Mouse (Mus musculus) embryonic facial prominence, embryonic 10.5 days (tissue): ENCODE measurements at regions not wholly inside any gene's neighbourhood (a gene's known extent, or its start where the extent isn't known, plus 50 kb on each side); places are given as distances from the start of the nearest gene placed in this dataset.

Experiments
- DNase-seq: peaks from one replicate; pipeline ENCODE4 v3.0.0-alpha.2; 2017; ENCODE audit warnings: low spot score
- H3K27ac ChIP-seq: fragments of 300-500 bp; sonication (generic); replicated peaks from 2 replicates; pipeline ENCODE4 v1.5.1; 2016; ENCODE audit warnings: mild to moderate bottlenecking
- H3K27me3 ChIP-seq: fragments of 300-500 bp; sonication (generic); replicated peaks from 2 replicates; pipeline ENCODE4 v1.6.1; 2016; ENCODE audit warnings: low read depth, mild to moderate bottlenecking; ENCODE audit not compliant: poor library complexity, severe bottlenecking
- H3K36me3 ChIP-seq: fragments of 300-500 bp; sonication (generic); replicated peaks from 2 replicates; pipeline ENCODE4 v1.6.1; 2016; ENCODE audit warnings: mild to moderate bottlenecking, moderate library complexity
- H3K4me1 ChIP-seq: fragments of 300-500 bp; sonication (generic); 2 replicates; pipeline ENCODE4 v1.6.1; 2016
- H3K4me3 ChIP-seq: fragments of 300-500 bp; sonication (generic); 2 replicates; pipeline ENCODE4 v1.5.1; 2016; ENCODE audit warnings: mild to moderate bottlenecking, moderate library complexity
- H3K9me3 ChIP-seq: fragments of 300-500 bp; sonication (generic); 2 replicates; pipeline ENCODE4 v1.6.1; 2016; ENCODE audit warnings: mild to moderate bottlenecking
- WGBS: fragments of 180-500 bp; shearing (Covaris S2); methylation state at CpG from one replicate; pipeline ENCODE4 v1.1.7; 2016; 5-methylcytosine and 5-hydroxymethylcytosine counted together

DNA sequence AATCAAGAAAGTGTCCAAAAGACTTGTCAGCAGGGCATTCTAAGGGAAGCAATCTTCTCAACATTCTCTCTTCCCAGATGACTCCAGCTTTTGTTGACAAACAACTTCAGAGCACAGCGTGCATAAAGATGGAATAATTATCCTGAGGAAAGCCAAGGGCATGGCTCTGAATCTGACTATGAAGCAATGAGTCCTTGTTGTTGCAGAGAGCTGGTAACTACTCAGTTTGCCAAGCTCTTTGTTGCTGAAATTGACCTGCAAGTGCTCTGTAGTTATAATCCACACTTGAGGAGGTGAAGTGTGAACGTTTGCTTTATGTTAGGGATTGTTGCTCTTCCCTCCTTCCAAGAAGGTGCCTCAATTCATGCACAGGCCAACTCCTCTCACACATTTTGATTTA, 143.1 kb upstream of the Ldb2 start:
- WGBS = 56% methylated on average over 2 of the region's 2 CpGs
- peak overlapping the region; percentile 82 for H3K27ac ChIP-seq
- no peak for DNase-seq
- H3K36me3 ChIP-seq = no peaks in the 10 kb centered on the region
- H3K9me3 ChIP-seq = no peaks in the 10 kb centered on the region
- no peaks in the 10 kb centered on the region for H3K27me3 ChIP-seq
- peaks cover 25% of the 10 kb centered on the region for H3K4me1 ChIP-seq
- H3K4me3 ChIP-seq = no peak overlapping the region

GRCm38 (mm10) chr5:44925476-44925875, 126.0 kb upstream of the Ldb2 start:
- Histone ChIP-seq H3K4me3 (no peak overlapping the region), H3K9me3 (0 out of 2 replicates have a peak, but pooled peaks cover 3% of the 10 kb centered on the region), H3K27me3 (no peaks in the 10 kb centered on the region), H3K27ac (peak overlapping the region; percentile 44), H3K4me1 (peaks cover 30% of the 10 kb centered on the region), H3K36me3 (no peaks in the 10 kb centered on the region)
- WGBS = 37% methylated on average over 2 of the region's 2 CpGs
- no peak for DNase-seq

- Histone ChIP-seq H3K36me3 (no peaks in the 10 kb centered on the region), H3K27ac (peak overlapping the region; percentile 78), H3K4me1 (peaks cover 33% of the 10 kb centered on the region), H3K9me3 (no peaks in the 10 kb centered on the region), H3K27me3 (no peaks in the 10 kb centered on the region), H3K4me3 (no peak overlapping the region)
- DNase-seq = peak; percentile 84
- WGBS = 27% methylated on average over 2 of the region's 2 CpGs
These were observed 122.8 kb upstream of the Ldb2 start for GRCm38 (mm10) chr5:44922129-44922775.

- Histone ChIP-seq H3K36me3 (no peaks in the 10 kb centered on the region), H3K27me3 (no peaks in the 10 kb centered on the region), H3K27ac (peak overlapping the region; percentile 51; the same call in 1 of the 2 replicates), H3K4me1 (peaks cover 27% of the 10 kb centered on the region), H3K4me3 (no peak overlapping the region), H3K9me3 (no peaks in the 10 kb centered on the region)
- WGBS = 95% methylated on average over 6 of the region's 6 CpGs
- DNase-seq = no peak
These were observed 118.3 kb upstream of the Ldb2 start for GRCm38 (mm10) chr5:44917816-44918213.

GRCm38 (mm10) chr5:44917173-44917815, 117.8 kb upstream of the Ldb2 start:
- Histone ChIP-seq H3K4me1 (peaks cover 22% of the 10 kb centered on the region), H3K27me3 (no peaks in the 10 kb centered on the region), H3K36me3 (no peaks in the 10 kb centered on the region), H3K4me3 (no peak overlapping the region), H3K9me3 (no peaks in the 10 kb centered on the region), H3K27ac (peak overlapping the region; percentile 51)
- no peak for DNase-seq
- WGBS = 56% methylated on average over 16 of the region's 16 CpGs

DNA sequence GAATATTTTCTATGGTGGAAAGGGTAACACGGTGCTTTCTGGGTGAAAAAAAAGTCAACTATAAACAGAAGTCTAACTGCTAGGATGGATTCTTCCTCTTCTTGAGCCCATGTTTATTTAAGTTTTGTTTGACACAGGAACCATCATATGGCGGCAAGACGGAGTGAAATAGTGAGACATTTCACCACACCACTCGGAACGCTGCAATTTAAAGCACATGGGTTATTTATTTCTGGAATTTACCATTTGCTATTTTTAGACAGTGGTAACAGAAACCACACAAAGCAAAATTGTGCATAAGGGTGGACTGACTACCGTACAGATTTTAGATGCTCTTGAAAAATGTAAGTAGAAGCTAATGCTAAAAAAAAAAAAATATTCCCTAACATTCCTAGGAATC, 103.1 kb upstream of the Ldb2 start:
- no peak for DNase-seq
- no peaks in the 10 kb centered on the region for H3K27me3 ChIP-seq
- no peaks in the 10 kb centered on the region; the same call in 1 of the 2 replicates for H3K4me1 ChIP-seq
- WGBS = 60% methylated on average over 6 of the region's 6 CpGs
- H3K27ac ChIP-seq = no peak overlapping the region
- no peaks in the 10 kb centered on the region for H3K36me3 ChIP-seq
- H3K4me3 ChIP-seq = no peak overlapping the region
- H3K9me3 ChIP-seq = no peaks in the 10 kb centered on the region

GRCm38 (mm10) chr5:44886566-44887070, 87.1 kb upstream of the Ldb2 start:
- Histone ChIP-seq H3K4me1 (peaks cover 5% of the 10 kb centered on the region; the same call in 1 of the 2 replicates), H3K27ac (no peak overlapping the region), H3K36me3 (no peaks in the 10 kb centered on the region), H3K27me3 (no peaks in the 10 kb centered on the region), H3K9me3 (no peaks in the 10 kb centered on the region), H3K4me3 (no peak overlapping the region)
- WGBS = 85% methylated on average over 4 of the region's 4 CpGs
- DNase-seq = no peak

GRCm38 (mm10) chr5:44876946-44877345, 77.5 kb upstream of the Ldb2 start:
- H3K9me3 ChIP-seq = no peaks in the 10 kb centered on the region
- no peak overlapping the region for H3K27ac ChIP-seq
- WGBS = 72% methylated on average over 3 of the region's 3 CpGs
- H3K36me3 ChIP-seq = no peaks in the 10 kb centered on the region
- no peak for DNase-seq
- H3K4me3 ChIP-seq = no peak overlapping the region
- no peaks in the 10 kb centered on the region for H3K4me1 ChIP-seq
- no peaks in the 10 kb centered on the region for H3K27me3 ChIP-seq

GRCm38 (mm10) chr5:44872243-44872642, 72.8 kb upstream of the Ldb2 start:
- H3K4me1 ChIP-seq = peaks cover 6% of the 10 kb centered on the region; the same call in 1 of the 2 replicates
- 72% methylated on average over 7 of the region's 7 CpGs for WGBS
- H3K36me3 ChIP-seq = no peaks in the 10 kb centered on the region
- H3K27ac ChIP-seq = no peak overlapping the region
- no peak for DNase-seq
- no peaks in the 10 kb centered on the region for H3K9me3 ChIP-seq
- no peaks in the 10 kb centered on the region for H3K27me3 ChIP-seq
- no peak overlapping the region for H3K4me3 ChIP-seq

DNA sequence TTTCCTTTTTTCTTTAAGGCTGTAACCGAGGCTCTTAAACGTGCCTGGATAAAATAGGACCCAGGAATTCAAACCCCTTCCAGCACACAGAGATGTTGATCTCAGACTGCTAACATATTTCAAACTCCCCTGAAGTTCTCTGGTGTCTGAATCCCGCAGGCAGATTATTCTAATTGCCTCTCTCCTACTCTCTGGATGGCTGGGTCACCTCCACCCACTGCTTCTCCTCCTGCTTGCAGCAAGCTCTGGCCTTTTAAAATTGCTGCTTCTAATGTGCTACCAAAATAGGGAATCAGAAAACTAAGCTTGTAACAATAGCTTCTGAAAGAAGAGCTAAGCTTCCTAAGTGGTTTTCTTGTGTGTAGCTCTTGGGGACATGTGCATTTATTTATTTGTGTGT, 64.4 kb upstream of the Ldb2 start:
- WGBS = 48% methylated on average over 3 of the region's 3 CpGs
- no peak overlapping the region for H3K27ac ChIP-seq

DNA sequence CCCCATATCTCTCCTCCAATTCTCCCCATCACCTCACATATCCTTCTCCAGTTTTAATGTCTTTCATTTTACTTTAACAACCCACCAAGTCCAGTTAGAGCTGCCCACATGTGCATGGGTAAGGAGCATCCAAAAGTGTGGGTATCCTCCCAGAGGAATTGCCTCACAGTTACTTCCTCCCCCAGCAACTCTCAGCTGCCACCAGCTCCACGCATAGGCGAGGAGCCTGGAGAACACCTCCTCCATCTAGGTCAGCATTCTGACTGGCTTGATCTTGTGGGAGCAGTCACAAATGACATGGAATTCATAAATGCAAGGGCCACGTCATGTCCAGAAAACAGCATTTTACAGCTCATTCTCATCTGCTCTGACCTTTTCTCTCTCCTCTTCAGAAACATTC, 63.9 kb upstream of the Ldb2 start:
- no peaks in the 10 kb centered on the region for H3K36me3 ChIP-seq
- H3K4me1 ChIP-seq = peaks cover 9% of the 10 kb centered on the region
- WGBS = 77% methylated on average over 3 of the region's 3 CpGs
- peaks cover 2% of the 10 kb centered on the region; the same call in 1 of the 2 replicates for H3K9me3 ChIP-seq
- no peak for DNase-seq
- H3K4me3 ChIP-seq = no peak overlapping the region
- no peaks in the 10 kb centered on the region for H3K27me3 ChIP-seq
- H3K27ac ChIP-seq = no peak overlapping the region

More for the DNA sequence above, 64.4 kb upstream of the Ldb2 start:
- H3K4me1 ChIP-seq = peaks cover 9% of the 10 kb centered on the region
- no peak for DNase-seq
- H3K9me3 ChIP-seq = peaks cover 2% of the 10 kb centered on the region; the same call in 1 of the 2 replicates
- no peak overlapping the region for H3K4me3 ChIP-seq
- no peaks in the 10 kb centered on the region for H3K27me3 ChIP-seq
- no peaks in the 10 kb centered on the region for H3K36me3 ChIP-seq

DNA sequence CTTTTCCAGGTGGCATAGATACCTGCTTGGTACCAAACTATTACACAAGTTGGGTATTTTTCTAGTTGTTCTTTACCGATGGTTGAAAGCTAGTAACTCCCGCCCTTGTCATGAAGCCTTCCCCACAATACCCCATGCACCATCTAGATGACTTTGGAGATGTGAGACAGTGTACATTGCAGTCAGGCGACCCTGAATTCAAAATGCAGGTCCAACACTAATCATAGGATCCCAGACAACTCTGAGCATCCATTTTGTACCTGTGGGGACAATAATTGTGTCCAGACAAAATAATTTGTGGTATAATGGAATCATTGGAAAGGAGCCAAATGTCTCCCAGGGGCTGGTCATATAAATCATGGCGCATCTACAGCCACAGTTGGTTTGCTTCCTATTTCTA, 54.7 kb upstream of the Ldb2 start:
- WGBS = 90% methylated on average over 4 of the region's 4 CpGs
- Histone ChIP-seq H3K27me3 (no peaks in the 10 kb centered on the region), H3K27ac (no peak overlapping the region), H3K4me1 (no peaks in the 10 kb centered on the region), H3K36me3 (no peaks in the 10 kb centered on the region), H3K9me3 (peaks cover 5% of the 10 kb centered on the region; the same call in 1 of the 2 replicates), H3K4me3 (no peak overlapping the region)
- no peak for DNase-seq
